Mouse (Mus musculus) heart, embryonic 16.5 days (tissue): ENCODE measurements around the gene Zmat3. TPM values are rescaled to one million over a fixed set of nuclear protein-coding genes. Genes with fewer than 3 reads are reported as not detected.

Source experiments
- ATAC-seq: fragments of 200-750 bp; cut with Nextera tagmentation; replicated peaks from 2 replicates; pipeline ENCODE4 v1.8.0; 2017; ENCODE audit warnings: moderate number of reproducible peaks; ENCODE audit not compliant: insufficient read depth, low FRiP score; ENCODE audit errors: extremely low read depth
- H3K27ac ChIP-seq: fragments of 300-500 bp; sonication (generic); 2 replicates; pipeline ENCODE4 v1.5.1; 2014; ENCODE audit warnings: mild to moderate bottlenecking, low read length, control low read depth, moderate library complexity
- H3K27me3 ChIP-seq: fragments of 300-500 bp; sonication (generic); 2 replicates; pipeline ENCODE4 v1.6.1; 2014; ENCODE audit warnings: low read length, mixed read lengths; ENCODE audit not compliant: control insufficient read depth, insufficient read depth
- H3K36me3 ChIP-seq: fragments of 300-500 bp; sonication (generic); 2 replicates; pipeline ENCODE4 v1.6.1; 2014; ENCODE audit not compliant: control insufficient read depth, insufficient read depth
- H3K4me1 ChIP-seq: fragments of 300-500 bp; sonication (generic); 2 replicates; pipeline ENCODE4 v1.6.1; 2014; ENCODE audit warnings: low read length, mixed read lengths; ENCODE audit not compliant: control insufficient read depth, insufficient read depth
- H3K4me2 ChIP-seq: fragments of 300-500 bp; sonication (generic); 2 replicates; pipeline ENCODE4 v1.6.1; 2014; ENCODE audit warnings: low read depth, mild to moderate bottlenecking, control low read depth, low read length
- H3K4me3 ChIP-seq: fragments of 300-500 bp; sonication (generic); 2 replicates; pipeline ENCODE4 v1.5.1; 2014; ENCODE audit warnings: mild to moderate bottlenecking, control low read depth, low read length
- H3K9ac ChIP-seq: fragments of 300-500 bp; sonication (generic); 2 replicates; pipeline ENCODE4 v1.6.1; 2014; ENCODE audit warnings: low read length, control low read depth
- H3K9me3 ChIP-seq: fragments of 300-500 bp; sonication (generic); replicated peaks from 2 replicates; pipeline ENCODE4 v1.6.1; 2016; ENCODE audit warnings: low read length; ENCODE audit not compliant: control insufficient read depth
- WGBS: fragments of 180-500 bp; shearing (Covaris S2); extraction: QIAGEN DNeasy Blood & Tissue Kit; methylation state at CpG from one replicate; pipeline ENCODE4 v1.1.7; 2014; 5-methylcytosine and 5-hydroxymethylcytosine counted together
- polyA plus RNA-seq: library from polyadenylated mRNA; unstranded; fragments of >200 nt; fragmentation: Nextera tagmentation; extraction: Ambion mirVana; gene quantifications from 2 replicates; pipeline ENCODE4 v1.2.1, GENCODE M21; 2015

The Zmat3 gene
- polyA plus RNA-seq, 1 experiment from 2014 or later: 3.6 TPM

DNA sequence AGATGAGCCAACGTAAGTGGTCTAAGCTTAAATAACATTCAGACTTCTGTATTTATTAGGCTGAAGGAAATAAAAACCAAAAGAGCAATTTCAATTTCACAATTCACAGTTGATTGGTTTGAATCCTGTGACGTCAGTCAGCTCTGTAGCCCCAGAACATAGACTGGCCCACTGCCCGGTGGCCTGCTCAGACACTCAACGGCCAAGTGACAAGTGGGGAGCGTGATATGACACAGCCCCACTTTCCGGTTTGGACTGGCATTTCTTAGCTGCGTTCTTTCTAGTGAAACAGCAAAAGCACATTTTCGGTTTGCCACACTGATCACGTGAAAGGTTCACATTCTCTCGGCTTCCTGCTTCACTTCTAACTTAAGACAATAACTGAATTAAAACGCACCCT lies 30.9 kb downstream of the Zmat3 start:
- H3K4me3 ChIP-seq: no peak overlapping the region
- H3K9me3 ChIP-seq: no peaks in the 10 kb centered on the region
- peak overlapping the region; percentile 47 for H3K4me2 ChIP-seq
- 0 out of 2 replicates have a peak overlapping the region, but pooled peaks have one; percentile 36 for H3K9ac ChIP-seq
- WGBS: 49% methylated on average over 11 of the region's 11 CpGs
- peaks cover 12% of the 10 kb centered on the region for H3K4me1 ChIP-seq
- H3K36me3 ChIP-seq: no peaks in the 10 kb centered on the region
- no peaks in the 10 kb centered on the region for H3K27me3 ChIP-seq
- H3K27ac ChIP-seq: peak overlapping the region; percentile 62
- ATAC-seq: peak; percentile 83

DNA sequence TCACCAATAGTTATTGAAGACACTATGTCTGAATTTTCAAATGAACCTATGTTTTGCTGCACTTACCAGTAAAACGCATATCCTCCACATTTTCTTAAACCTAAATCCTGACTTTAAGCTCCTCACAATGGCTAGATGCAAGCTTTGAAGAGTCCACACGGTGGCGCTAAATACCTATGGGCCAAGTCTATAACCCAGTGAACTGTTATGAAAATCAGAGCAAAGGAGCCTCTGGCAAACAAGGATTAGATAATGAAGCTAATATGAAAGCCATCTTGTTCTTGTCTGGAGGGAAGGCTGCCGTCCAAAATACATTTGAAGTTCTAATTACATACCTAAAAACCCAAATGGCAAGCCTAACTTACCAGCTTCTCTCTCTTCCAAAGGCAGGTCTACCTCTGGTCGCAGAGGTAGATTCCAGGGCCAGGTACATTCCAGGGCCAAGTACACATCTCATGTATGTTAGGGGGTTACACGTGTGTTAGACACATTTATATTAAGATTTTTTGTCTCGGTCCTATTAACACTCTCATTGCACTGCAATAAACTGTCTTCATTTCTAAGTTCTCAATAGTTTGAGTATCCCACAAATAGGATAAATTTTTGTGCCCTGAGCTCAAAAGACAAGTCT lies 32.2 kb downstream of the Zmat3 start:
- no peak overlapping the region for H3K9ac ChIP-seq
- H3K9me3 ChIP-seq: no peaks in the 10 kb centered on the region
- H3K36me3 ChIP-seq: no peaks in the 10 kb centered on the region
- H3K27me3 ChIP-seq: no peaks in the 10 kb centered on the region
- no peak overlapping the region for H3K27ac ChIP-seq
- H3K4me3 ChIP-seq: no peak overlapping the region
- no peak overlapping the region for H3K4me2 ChIP-seq
- peak; percentile 69 for ATAC-seq
- peaks cover 12% of the 10 kb centered on the region for H3K4me1 ChIP-seq
- WGBS: 33% methylated on average over 7 of the region's 7 CpGs

DNA sequence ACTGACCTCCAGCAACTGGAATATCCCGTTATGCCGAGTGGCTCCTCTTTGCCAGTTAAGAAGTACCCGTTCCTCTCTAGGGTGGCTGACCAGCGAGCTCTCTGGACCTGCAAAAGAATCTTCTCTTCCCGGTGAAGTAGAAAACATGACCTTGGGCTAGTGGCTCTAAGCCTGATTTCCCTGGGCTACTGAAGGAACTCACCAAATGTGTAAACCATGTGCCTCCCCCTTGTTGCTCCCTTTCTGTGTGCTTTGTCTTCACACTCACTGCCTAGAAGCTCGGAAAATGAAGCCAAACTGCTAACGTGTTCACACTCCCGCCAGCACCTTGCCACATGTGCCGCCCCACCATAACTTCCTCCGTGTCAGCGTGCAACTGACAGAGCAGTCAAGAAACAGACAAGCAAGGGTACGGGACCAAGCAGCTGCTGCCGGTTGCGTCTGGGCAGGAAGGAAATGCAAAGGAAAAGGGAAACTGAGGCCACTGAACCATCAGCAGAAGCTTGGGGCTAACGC lies 47.9 kb downstream of the Zmat3 start:
- 52% methylated on average over 15 of the region's 15 CpGs for WGBS
- Histone ChIP-seq H3K27me3 (0 out of 2 replicates have a peak, but pooled peaks cover 3% of the 10 kb centered on the region), H3K4me2 (no peak overlapping the region), H3K9ac (no peak overlapping the region), H3K4me1 (no peaks in the 10 kb centered on the region), H3K36me3 (no peaks in the 10 kb centered on the region), H3K9me3 (no peaks in the 10 kb centered on the region), H3K4me3 (no peak overlapping the region), H3K27ac (no peak overlapping the region)
- ATAC-seq: no peak

DNA sequence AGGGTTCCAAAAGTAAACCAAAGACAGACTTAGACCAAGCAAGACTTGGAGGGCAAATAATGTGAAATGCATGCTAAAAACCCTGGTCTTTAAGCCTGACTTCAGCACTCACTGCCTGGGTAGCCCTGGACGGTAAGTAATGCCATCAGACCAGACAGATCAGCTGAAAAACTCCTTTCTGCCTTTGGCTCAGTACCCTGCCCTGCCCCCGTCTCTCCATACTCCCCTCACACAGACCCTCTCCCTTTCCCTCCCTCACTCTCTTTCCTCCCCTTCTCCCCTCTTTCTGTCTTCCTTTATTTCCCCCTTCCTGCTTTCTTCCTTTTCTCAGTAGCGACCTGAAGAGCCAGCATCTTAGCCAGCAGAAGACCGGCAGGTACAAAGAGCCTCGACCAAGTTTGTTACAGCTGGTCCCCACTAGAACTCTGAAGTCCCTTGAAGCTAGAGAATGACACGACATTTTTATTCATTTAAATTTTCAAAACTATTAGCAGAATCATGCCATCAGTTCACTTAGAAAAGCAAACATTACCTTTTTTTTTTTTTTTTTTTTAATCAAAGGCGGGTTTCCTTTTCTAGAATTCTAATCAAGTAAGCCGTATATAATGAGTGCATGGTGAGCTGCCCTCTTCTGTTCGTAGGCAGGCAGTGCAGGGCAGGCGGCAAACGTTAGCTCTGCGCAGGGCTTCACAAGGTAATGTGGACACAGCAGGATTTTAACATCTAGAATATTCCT lies 48.5 kb downstream of the Zmat3 start:
- ATAC-seq: no peak
- no peak overlapping the region for H3K4me2 ChIP-seq
- H3K36me3 ChIP-seq: no peaks in the 10 kb centered on the region
- no peaks in the 10 kb centered on the region for H3K4me1 ChIP-seq
- H3K27me3 ChIP-seq: 0 out of 2 replicates have a peak, but pooled peaks cover 3% of the 10 kb centered on the region
- H3K9me3 ChIP-seq: no peaks in the 10 kb centered on the region
- no peak overlapping the region for H3K4me3 ChIP-seq
- 24% methylated on average over 12 of the region's 12 CpGs for WGBS
- H3K9ac ChIP-seq: no peak overlapping the region
- H3K27ac ChIP-seq: no peak overlapping the region

DNA sequence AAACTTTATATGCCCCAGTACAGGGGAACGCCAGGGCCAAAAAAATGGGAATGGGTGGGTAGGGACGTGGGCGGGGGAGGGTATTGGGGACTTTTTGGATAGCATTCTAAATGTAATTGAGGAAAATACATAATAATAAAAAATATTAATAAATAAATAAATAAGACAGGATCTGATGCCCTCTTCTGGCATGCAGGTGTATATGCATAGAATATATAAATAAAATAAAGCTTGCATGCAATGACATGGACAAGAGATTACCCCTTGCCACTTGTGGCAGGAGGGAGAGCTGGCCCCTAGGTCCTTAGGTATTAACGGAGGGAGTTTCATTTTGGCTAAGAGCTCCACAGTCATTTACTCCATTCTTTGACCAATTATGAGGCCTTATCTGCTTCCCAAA lies 51.1 kb downstream of the Zmat3 start:
- no peak overlapping the region for H3K4me2 ChIP-seq
- 86% methylated on average over 4 of the region's 4 CpGs for WGBS
- no peak overlapping the region for H3K27ac ChIP-seq
- H3K4me1 ChIP-seq: no peaks in the 10 kb centered on the region
- ATAC-seq: no peak
- no peaks in the 10 kb centered on the region for H3K9me3 ChIP-seq
- H3K9ac ChIP-seq: no peak overlapping the region
- H3K4me3 ChIP-seq: no peak overlapping the region
- H3K36me3 ChIP-seq: no peaks in the 10 kb centered on the region
- 0 out of 2 replicates have a peak, but pooled peaks cover 3% of the 10 kb centered on the region for H3K27me3 ChIP-seq

DNA sequence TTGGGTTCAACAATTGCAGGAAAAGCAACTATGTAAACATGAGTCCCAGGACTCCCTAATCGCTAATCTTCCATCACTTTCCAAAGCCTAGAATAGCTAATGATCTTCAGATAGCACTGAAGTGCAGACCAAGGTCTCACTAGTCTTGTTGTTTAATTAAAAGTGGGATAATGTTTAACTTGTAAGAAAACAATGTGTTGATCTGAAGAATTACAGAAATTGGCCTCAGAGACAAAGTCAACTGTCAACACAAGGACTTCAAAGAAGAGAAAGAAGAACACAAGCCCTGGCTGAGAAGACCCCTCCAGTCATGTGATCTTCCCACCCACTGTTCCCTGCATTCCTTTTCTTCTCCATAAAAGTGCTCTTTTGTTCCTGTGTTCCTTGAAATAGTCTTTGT lies 61.6 kb downstream of the Zmat3 start:
- no peak overlapping the region for H3K4me3 ChIP-seq
- WGBS: 51% methylated on average over 1 of the region's 1 CpGs
- no peak for ATAC-seq

DNA sequence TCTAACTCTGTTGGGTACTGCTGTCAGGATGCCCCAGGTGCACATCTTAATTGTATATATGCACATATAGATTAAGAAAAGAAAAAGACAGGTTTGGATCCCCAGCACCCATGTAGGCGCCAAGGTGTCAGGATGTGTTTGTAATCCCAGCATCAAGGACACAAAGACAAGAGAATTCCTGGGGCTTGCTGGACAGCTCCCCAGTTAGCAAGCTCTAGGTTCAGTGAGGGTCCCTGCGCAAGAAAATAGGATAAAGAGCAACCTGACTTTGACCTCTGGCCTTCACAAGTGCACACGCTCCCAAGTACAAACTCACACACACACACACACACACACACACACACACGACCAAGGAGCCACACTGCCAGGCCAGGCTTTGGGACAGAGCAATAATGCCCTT lies 73.8 kb downstream of the Zmat3 start:
- Histone ChIP-seq H3K27ac (no peak overlapping the region), H3K9me3 (no peaks in the 10 kb centered on the region), H3K9ac (no peak overlapping the region), H3K36me3 (no peaks in the 10 kb centered on the region), H3K27me3 (no peaks in the 10 kb centered on the region), H3K4me2 (no peak overlapping the region), H3K4me1 (no peaks in the 10 kb centered on the region), H3K4me3 (no peak overlapping the region)
- ATAC-seq: no peak
- 32% methylated on average over 4 of the region's 4 CpGs for WGBS

More for the DNA sequence above, 61.6 kb downstream of the Zmat3 start:
- Histone ChIP-seq H3K4me1 (no peaks in the 10 kb centered on the region), H3K36me3 (no peaks in the 10 kb centered on the region), H3K9ac (no peak overlapping the region), H3K27me3 (no peaks in the 10 kb centered on the region), H3K4me2 (no peak overlapping the region), H3K27ac (no peak overlapping the region), H3K9me3 (no peaks in the 10 kb centered on the region; the same call in 1 of the 2 replicates)
